Mouse (Mus musculus) CD4-positive, CD25-positive, alpha-beta regulatory T cell, adult 9 weeks (primary cell): Measurements from ENCODE around the gene Casp3. TPM values are rescaled to one million over a fixed set of nuclear protein-coding genes. Genes with fewer than 3 reads are reported as not detected.

Experiments used
- polyA plus RNA-seq: library from polyadenylated mRNA; unstranded; fragments of 100-300 nt; shearing (Covaris generic); gene quantifications from one replicate; pipeline ENCODE4 v1.2.1, GENCODE M21; 2017

Casp3 gene
- polyA plus RNA-seq: 58.7 TPM

DNA sequence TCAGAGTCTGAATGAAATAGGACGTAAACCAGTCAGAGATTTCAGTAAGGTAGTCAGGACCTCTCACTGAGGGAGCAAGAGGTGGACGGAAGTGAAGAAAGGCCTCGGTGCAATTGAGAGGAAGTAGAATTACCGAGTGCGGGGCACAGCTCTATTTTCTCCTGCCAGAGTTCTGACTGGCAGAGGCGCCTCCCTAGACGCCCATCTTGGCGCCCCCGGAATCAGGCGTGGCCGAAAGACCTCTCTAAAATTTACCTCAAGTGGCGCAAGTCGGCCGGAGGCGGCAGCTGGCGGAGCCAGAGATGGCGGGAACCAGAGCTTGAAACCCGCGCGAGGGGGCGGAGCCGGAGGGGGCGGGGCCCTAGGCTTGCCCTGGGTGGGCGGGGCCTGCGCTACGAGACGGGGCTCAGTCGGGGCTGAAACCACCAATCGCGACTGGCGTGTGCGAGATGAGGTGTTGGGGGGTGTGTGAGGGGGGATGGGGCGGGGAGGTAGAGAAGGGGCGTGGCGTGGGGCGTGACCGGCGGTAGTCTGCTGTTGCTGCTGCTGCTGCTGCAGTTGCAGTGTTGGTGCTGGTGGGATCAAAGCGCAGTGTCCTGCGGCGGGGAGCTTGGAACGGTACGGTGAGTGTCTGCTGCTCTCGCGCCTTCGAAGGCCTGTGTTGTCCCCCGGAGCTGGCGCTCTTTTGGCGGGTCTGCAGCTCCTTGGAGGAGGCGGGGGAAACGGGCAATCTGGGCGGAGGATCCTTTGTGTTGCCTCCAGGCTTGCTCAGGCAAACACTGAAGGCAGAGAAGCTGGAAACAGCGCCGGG is at the start of gene Casp3, which contains the start of gene Primpol:
Gene Casp3, plus strand, starts transcription at position 413 of the 811 bp plus-strand sequence.
Gene Primpol, minus strand, starts transcription at position 334 of the 811 bp plus-strand sequence.

Other genes starting within 250 kb of the Casp3 start
- gene Acsl1, start 146.3 kb upstream of the Casp3 start, polyA plus RNA-seq: 13.2 TPM
- gene Cenpu, start 65.3 kb upstream of the Casp3 start, polyA plus RNA-seq: 6.6 TPM
- 38.0 TPM for gene Primpol, start 79 bp upstream of the Casp3 start, polyA plus RNA-seq
- gene Irf2, start 122.4 kb downstream of the Casp3 start, polyA plus RNA-seq: 198 TPM